Mouse (Mus musculus): Measurements from ENCODE around the gene Rsg1. TPM values are rescaled to one million over a fixed set of nuclear protein-coding genes. Genes with fewer than 3 reads are reported as not detected.

The Rsg1 gene
- total and polyA plus RNA-seq, 3 experiments: 1.1 to 4.5 (median 3.2) TPM

DNA sequence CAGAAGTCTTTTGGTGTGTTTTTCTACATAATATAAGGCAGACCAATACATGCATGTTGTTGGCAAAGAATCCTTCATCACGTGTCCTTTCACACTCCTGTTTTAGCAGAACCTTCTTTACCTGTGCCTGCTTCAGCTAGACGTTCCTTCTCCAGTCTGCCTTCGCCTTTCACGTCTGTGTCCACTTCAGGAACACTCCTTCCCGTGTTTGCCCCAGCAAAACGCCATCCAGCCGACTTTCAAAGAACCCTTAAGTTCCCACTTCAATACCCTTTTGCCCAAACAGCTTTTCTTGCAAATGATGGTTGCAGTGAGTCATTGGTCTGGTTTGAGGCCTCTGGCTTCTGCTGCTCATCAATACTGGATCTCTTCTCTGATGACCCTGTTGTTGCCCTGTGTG, 22.5 kb upstream of the Rsg1 start:
- no peak overlapping the region for H3K27ac ChIP-seq (ENCODE audit: insufficient read depth, low read depth)
- no peak overlapping the region for H3K9ac ChIP-seq (ENCODE audit: insufficient read depth, low read depth)
- in situ Hi-C loops (cut with MboI; ENCODE audit: low pct_ligation_motif_present, low pct_unique_long_range_greater_than_20kb, low sequenced_read_pairs): no loop called here
- TF ChIP-seq JUN (IDR thresholded peaks at IDR 0.05; ENCODE audit: insufficient read depth, low read depth, low read length): no peak
- no peak for TF ChIP-seq ETS1 (conservative IDR thresholded peaks at IDR 0.05; ENCODE audit: low read depth, low read length)
- no peak for TF ChIP-seq EP300 (IDR thresholded peaks at IDR 0.05; ENCODE audit: low read length)
- TF ChIP-seq POLR2AphosphoS2 (IDR thresholded peaks at IDR 0.05; ENCODE audit: low read depth, low read length): no peak
- H3K9me3 ChIP-seq (replicated peaks; ENCODE audit: low read length): no peaks in the 10 kb centered on the region
- H3K36me3 ChIP-seq (replicated peaks in 1 of 2; ENCODE audit: control insufficient read depth in 1 of 2, insufficient read depth in 1 of 2, low read length in 1 of 2): peaks cover 33 to 84% of the 10 kb centered on the region in 2 experiments
- DNase-seq (ENCODE audit: extremely low read depth): no peak
- no peak overlapping the region for H3K4me2 ChIP-seq (ENCODE audit: insufficient read depth, low read depth, poor library complexity, severe bottlenecking)
- no peaks in the 10 kb centered on the region for H3K79me2 ChIP-seq (replicated peaks; ENCODE audit: control insufficient read depth, extremely low read depth, insufficient read depth, poor library complexity, severe bottlenecking)
- H3K27me3 ChIP-seq (replicated peaks): no peaks in the 10 kb centered on the region
- peaks cover 8 to 22% of the 10 kb centered on the region in 2 experiments for H3K4me1 ChIP-seq (ENCODE audit: control insufficient read depth in 1 of 2, insufficient read depth in 2 of 2)
- dilution Hi-C loops (cut with MboI; ENCODE audit: extremely low pct_ligation_motif_present, extremely low pct_unique_long_range_greater_than_20kb, low sequenced_read_pairs): no loop called here
- no peak overlapping the region for H3K4me3 ChIP-seq (replicated peaks in 1 of 3; ENCODE audit: low read depth in 2 of 3, low read length in 2 of 3, poor library complexity in 1 of 3)

DNA sequence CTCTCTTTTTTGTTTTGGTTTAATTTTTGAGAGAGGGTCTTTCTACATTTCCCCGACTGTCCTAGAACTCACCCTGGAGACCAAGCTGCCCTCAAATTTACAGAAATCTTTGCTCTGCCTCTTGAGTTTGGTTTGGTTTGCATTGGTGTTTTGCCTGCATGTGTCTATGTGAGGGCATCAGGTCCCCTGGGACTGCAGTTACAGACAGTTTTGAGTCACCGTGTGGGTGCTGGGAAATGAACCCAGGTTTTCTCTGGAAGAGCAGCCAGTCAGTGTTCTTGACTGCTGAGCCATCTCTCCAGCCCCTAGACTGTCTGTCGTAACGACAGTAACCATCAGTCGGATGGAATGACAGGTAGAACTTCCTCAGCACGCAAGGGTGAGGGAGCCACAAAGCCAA, 19.2 kb upstream of the Rsg1 start:
- TF ChIP-seq PAX5 (IDR thresholded peaks at IDR 0.05; ENCODE audit: low read length) (no peak), MEF2A (IDR thresholded peaks at IDR 0.05; ENCODE audit: borderline replicate concordance, low read depth, low read length) (peak; percentile 20; the same call in 1 of the 2 replicates), KAT2A (IDR thresholded peaks at IDR 0.05; ENCODE audit: insufficient replicate concordance, low read length) (no peak), BHLHE40 (IDR thresholded peaks at IDR 0.05; ENCODE audit: low read depth, low read length) (peak; percentile 67), ETS1 (conservative IDR thresholded peaks at IDR 0.05; ENCODE audit: low read depth, low read length) (peak; percentile 35), MAZ (IDR thresholded peaks at IDR 0.05; ENCODE audit: low read depth, low read length) (no peak), JUN (IDR thresholded peaks at IDR 0.05; ENCODE audit: insufficient read depth, low read depth, low read length) (peak; percentile 42; the same call in 1 of the 2 replicates), POLR2A (IDR thresholded peaks at IDR 0.05; ENCODE audit: low read depth, low read length) (no peak), JUND (conservative IDR thresholded peaks at IDR 0.05; ENCODE audit: low read depth, low read length) (peak; percentile 71), CHD2 (IDR thresholded peaks at IDR 0.05; ENCODE audit: low read length) (0 out of 2 replicates have a peak, but pooled peaks have one; percentile 26), EP300 (IDR thresholded peaks at IDR 0.05; ENCODE audit: low read length) (peak; percentile 76), IRF4 (IDR thresholded peaks at IDR 0.05; ENCODE audit: low read depth, low read length) (peak; percentile 95)
- H3K36me3 ChIP-seq (replicated peaks in 1 of 2; ENCODE audit: control insufficient read depth in 1 of 2, insufficient read depth in 1 of 2, low read length in 1 of 2): peaks cover 57 to 91% of the 10 kb centered on the region in 2 experiments
- H3K79me2 ChIP-seq (replicated peaks; ENCODE audit: control insufficient read depth, extremely low read depth, insufficient read depth, poor library complexity, severe bottlenecking): no peaks in the 10 kb centered on the region
- H3K4me2 ChIP-seq (ENCODE audit: insufficient read depth, low read depth, poor library complexity, severe bottlenecking): no peak overlapping the region
- dilution Hi-C loops (cut with MboI; ENCODE audit: extremely low pct_ligation_motif_present, extremely low pct_unique_long_range_greater_than_20kb, low sequenced_read_pairs) (no loop called here), in situ Hi-C loops (cut with MboI; ENCODE audit: low pct_ligation_motif_present, low pct_unique_long_range_greater_than_20kb, low sequenced_read_pairs) (no loop called here)
- H3K27ac ChIP-seq (ENCODE audit: insufficient read depth, low read depth): peak overlapping the region; percentile 14
- peaks cover 8 to 22% of the 10 kb centered on the region in 2 experiments for H3K4me1 ChIP-seq (ENCODE audit: control insufficient read depth in 1 of 2, insufficient read depth in 2 of 2)
- H3K9me3 ChIP-seq (replicated peaks; ENCODE audit: low read length): peaks cover 6% of the 10 kb centered on the region
- no peaks in the 10 kb centered on the region for H3K27me3 ChIP-seq (replicated peaks)
- peak; percentile 77 for DNase-seq (ENCODE audit: extremely low read depth)
- H3K9ac ChIP-seq (ENCODE audit: insufficient read depth, low read depth): no peak overlapping the region
- peak overlapping the region in 1 of 3 experiments; percentile 12 for H3K4me3 ChIP-seq (replicated peaks in 1 of 3; ENCODE audit: low read depth in 2 of 3, low read length in 2 of 3, poor library complexity in 1 of 3)
